Mouse (Mus musculus): ENCODE data around the gene Wif1.

DNA sequence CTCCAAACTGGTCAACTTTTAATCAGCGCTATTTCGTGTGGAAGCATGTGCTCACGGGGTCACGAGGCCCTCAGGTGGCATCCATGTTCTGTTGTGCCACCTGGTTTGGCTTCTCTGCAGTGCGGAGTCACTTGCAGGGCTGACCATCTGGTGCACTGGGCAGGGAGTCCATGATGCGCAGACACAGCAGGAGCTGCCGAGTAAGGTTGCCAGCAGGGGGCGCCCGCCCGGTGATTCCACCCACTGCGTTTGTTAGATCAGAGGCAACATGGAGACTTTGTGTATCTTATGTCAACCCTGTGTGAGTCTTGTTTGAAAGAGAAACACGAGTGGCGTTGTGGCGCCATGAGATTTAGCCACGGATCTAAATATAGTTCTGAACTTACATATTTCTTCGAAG lies 90.7 kb downstream of the Wif1 start:
- TF ChIP-seq GATA1 (IDR thresholded peaks at IDR 0.05; ENCODE audit: borderline replicate concordance, low read length): no peak
- no peak for TF ChIP-seq FLI1 (IDR thresholded peaks at IDR 0.05; ENCODE audit: low read length)
